ENCODE assay signal across 21 mouse cellular contexts in the genomic region with DNA sequence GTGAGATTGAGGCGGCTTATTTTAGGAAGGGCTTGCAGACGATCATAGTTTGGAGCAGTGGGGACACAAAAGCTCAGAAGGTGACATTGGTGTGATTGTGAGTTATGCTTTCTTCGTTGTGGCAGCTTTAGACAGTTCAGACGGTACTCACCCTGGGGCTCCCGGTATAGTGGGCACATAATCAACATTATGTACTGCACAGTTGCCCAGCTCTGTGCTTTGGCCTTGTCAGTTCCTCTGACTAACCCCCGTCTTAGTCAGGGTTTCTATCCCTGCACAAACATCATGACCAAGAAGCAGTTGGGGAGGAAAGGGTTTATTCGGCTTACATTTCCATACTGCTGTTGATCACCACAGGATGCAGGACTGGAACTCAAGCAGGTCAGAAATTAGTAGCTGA.
"Had no signal": no experiment of that assay in that cellular context is flagged by ENCODE, and none has a peak within 500 bp of the region (broad histone marks: within the 10 kb centered on the region; RNA-seq: fewer than 3 reads in every experiment).

No protein-coding gene starts in this region.

- H3K4me1 ChIP-seq: neural tube, embryonic 12.5 days had no signal

- H3K36me3 ChIP-seq: limb, embryonic 10.5 days; limb, embryonic 13.5 days; liver, embryonic 13.5 days; midbrain, embryonic 12.5 days; midbrain, embryonic 15.5 days; neural tube, embryonic 12.5 days; neural tube, embryonic 15.5 days had no signal

- H3K27ac ChIP-seq: layer of hippocampus, adult 2 months; limb, embryonic 10.5 days; limb, embryonic 13.5 days; liver, embryonic 13.5 days; midbrain, embryonic 12.5 days; midbrain, embryonic 15.5 days; neural tube, embryonic 12.5 days; neural tube, embryonic 15.5 days; stomach, postnatal 0 days had no signal

- H3K9me3 ChIP-seq: limb, embryonic 10.5 days; limb, embryonic 13.5 days; liver, embryonic 13.5 days; midbrain, embryonic 12.5 days; midbrain, embryonic 15.5 days; neural tube, embryonic 12.5 days; neural tube, embryonic 15.5 days had no signal

- H3K27me3 ChIP-seq: limb, embryonic 13.5 days; liver, embryonic 13.5 days; midbrain, embryonic 12.5 days; midbrain, embryonic 15.5 days; neural tube, embryonic 12.5 days; neural tube, embryonic 15.5 days had no signal

- DNase-seq: kidney, postnatal 10 days; layer of hippocampus, adult 9-11 months; liver; liver, embryonic 13.5 days; lung, embryonic 14.5 days; right cerebral cortex, adult 18-20 months; right cerebral cortex, postnatal 14 days; right cerebral cortex, postnatal 4 days; thymus, adult 2 months; thymus, postnatal 14 days; thymus, postnatal 4 days had no signal

- ATAC-seq: intestine, embryonic 16.5 days; lung, postnatal 0 days; midbrain, embryonic 15.5 days had no signal

- H3K4me3 ChIP-seq: layer of hippocampus, adult 2 months; limb, embryonic 10.5 days; limb, embryonic 13.5 days; liver, embryonic 13.5 days; midbrain, embryonic 12.5 days; midbrain, embryonic 15.5 days; neural tube, embryonic 12.5 days; neural tube, embryonic 15.5 days had no signal

- H3K4me2 ChIP-seq: limb, embryonic 13.5 days; liver, embryonic 13.5 days; lung, embryonic 14.5 days; midbrain, embryonic 12.5 days; midbrain, embryonic 15.5 days; neural tube, embryonic 12.5 days; neural tube, embryonic 15.5 days had no signal

- H3K9ac ChIP-seq: limb, embryonic 13.5 days; liver, embryonic 13.5 days; lung, embryonic 14.5 days; midbrain, embryonic 12.5 days; midbrain, embryonic 15.5 days; neural tube, embryonic 12.5 days; neural tube, embryonic 15.5 days had no signal
